Mouse (Mus musculus): ENCODE results near the gene Podnl1. TPM values are rescaled to one million over a fixed set of nuclear protein-coding genes. Genes with fewer than 3 reads are reported as not detected.

Podnl1 gene
- polyA plus RNA-seq (2012; rRNA removed): 0.10 and 0.31 TPM in 2 replicates

DNA sequence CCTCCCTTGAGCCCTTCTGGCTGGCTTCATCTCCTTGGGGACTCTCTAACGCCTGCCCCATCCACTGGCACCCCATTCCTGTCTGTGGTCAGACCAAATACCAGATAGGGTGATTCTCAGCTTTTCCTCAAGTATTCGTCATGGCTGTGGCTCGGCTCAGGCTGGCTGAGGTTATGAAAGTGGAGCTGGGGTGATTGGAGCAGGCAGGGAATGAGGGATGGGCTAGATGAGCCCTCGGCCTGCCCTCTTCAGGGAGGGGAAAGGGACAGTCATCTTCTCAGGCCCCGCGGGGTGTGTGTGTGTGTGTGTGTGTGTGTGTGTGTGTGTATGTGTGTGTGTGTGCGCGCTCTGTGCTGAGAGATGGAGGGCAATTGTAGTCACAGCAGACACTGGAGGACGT, at the start of gene Podnl1:
Gene Podnl1, plus strand, starts transcription at position 334 of the 400 bp plus-strand sequence.
- DNase-seq (ENCODE audit: low read depth): no peak
- TF ChIP-seq CTCF (IDR thresholded peaks at IDR 0.05; ENCODE audit: borderline replicate concordance, extremely low read depth, insufficient read depth, insufficient read length) (no peak), POLR2A (IDR thresholded peaks at IDR 0.05; ENCODE audit: borderline replicate concordance, extremely low read depth, insufficient read depth, insufficient read length, poor library complexity, severe bottlenecking) (no peak)

DNA sequence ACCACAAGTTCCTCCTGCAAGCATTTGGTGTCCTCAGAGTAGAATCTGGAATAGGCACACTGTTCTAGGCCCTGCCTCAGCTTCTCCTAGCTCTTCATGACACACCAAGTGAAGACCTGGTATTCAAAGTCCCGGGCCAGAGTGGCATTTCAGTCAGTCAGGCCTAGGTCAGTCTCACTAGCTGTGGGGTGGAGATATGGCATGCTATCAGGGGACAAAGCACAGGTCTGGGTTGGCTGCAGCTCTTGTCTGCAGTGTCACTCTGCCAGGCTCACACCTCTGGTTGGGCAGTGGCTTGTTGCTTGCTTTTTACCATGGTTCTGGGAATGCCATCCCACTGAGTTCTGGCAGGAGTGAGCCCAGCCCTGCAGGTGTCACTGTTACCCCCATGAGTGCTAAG, 49.4 kb upstream of the Podnl1 start:
- no peak for DNase-seq (ENCODE audit: low read depth)
- TF ChIP-seq POLR2A (IDR thresholded peaks at IDR 0.05; ENCODE audit: borderline replicate concordance, extremely low read depth, insufficient read depth, insufficient read length, poor library complexity, severe bottlenecking) (no peak), CTCF (IDR thresholded peaks at IDR 0.05; ENCODE audit: borderline replicate concordance, extremely low read depth, insufficient read depth, insufficient read length) (no peak)

DNA sequence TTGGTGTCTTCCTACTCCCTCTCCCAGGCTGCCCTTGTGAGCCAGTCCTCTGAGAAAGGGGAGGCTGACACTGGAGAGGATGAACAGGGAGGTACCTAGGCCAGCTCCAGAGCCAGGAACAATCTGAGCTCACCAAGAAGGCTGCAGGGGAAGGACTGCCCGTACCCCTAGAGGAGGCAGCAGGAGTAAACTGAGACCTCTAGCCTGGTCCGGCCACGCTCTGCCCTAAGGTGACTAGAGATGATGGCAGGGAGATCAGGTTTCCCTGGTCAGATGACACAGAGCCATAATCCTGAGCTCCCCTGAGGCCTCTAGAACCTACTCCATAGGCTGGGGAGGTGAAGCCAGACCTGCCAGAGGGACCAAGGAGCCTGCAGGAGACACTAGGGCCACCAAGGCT, 48.9 kb upstream of the Podnl1 start:
- TF ChIP-seq POLR2A (IDR thresholded peaks at IDR 0.05; ENCODE audit: borderline replicate concordance, extremely low read depth, insufficient read depth, insufficient read length, poor library complexity, severe bottlenecking): no peak
- no peak for TF ChIP-seq CTCF (IDR thresholded peaks at IDR 0.05; ENCODE audit: borderline replicate concordance, extremely low read depth, insufficient read depth, insufficient read length)
- no peak for DNase-seq (ENCODE audit: low read depth)

DNA sequence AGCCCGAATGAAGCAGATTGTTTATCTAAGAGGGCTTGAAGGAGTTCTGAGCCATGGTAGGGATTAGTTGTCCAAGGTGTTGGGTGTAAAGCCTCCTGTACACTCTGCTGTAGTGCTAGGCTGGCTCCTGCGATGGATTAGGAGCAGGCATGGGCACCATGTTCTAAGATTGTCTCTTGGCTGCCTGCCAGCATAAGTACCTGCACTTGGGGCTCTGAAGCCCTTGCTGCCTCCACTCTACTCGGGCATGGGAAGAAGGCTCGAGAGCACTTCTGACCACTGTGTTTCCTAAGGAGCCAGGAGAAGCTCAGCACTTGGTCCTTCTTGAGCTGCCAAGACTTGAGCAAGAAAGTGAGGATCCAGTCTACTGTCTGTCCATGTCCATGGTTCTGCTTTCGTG, 46.6 kb upstream of the Podnl1 start:
- DNase-seq (ENCODE audit: low read depth): no peak
- TF ChIP-seq POLR2A (IDR thresholded peaks at IDR 0.05; ENCODE audit: borderline replicate concordance, extremely low read depth, insufficient read depth, insufficient read length, poor library complexity, severe bottlenecking) (no peak), CTCF (IDR thresholded peaks at IDR 0.05; ENCODE audit: borderline replicate concordance, extremely low read depth, insufficient read depth, insufficient read length) (no peak)

DNA sequence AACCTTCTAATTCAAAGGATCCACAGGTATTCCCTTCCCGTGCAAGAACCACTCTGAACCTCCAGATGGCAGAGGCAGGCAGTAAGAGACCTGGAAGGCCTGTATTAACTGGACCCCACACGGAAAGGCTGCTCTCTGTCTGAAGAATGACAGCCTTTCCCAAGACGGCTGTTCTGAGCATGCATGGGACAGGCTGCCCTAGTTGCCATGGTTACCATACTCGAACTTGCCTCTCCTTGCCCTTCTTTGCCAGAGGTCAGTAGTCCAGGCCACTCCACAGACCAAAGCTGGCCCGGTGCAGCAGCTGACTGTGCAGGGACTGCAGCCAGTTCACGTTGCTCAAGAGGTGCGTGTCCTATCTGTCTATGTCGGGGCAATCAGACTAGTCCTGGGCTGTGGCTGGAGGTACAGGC, 42.0 kb upstream of the Podnl1 start:
- peak; percentile 46 for DNase-seq (ENCODE audit: low read depth)
- TF ChIP-seq POLR2A (IDR thresholded peaks at IDR 0.05; ENCODE audit: borderline replicate concordance, extremely low read depth, insufficient read depth, insufficient read length, poor library complexity, severe bottlenecking): no peak
- TF ChIP-seq CTCF (IDR thresholded peaks at IDR 0.05; ENCODE audit: borderline replicate concordance, extremely low read depth, insufficient read depth, insufficient read length): peak; percentile 31; the same call in 1 of the 2 replicates

DNA sequence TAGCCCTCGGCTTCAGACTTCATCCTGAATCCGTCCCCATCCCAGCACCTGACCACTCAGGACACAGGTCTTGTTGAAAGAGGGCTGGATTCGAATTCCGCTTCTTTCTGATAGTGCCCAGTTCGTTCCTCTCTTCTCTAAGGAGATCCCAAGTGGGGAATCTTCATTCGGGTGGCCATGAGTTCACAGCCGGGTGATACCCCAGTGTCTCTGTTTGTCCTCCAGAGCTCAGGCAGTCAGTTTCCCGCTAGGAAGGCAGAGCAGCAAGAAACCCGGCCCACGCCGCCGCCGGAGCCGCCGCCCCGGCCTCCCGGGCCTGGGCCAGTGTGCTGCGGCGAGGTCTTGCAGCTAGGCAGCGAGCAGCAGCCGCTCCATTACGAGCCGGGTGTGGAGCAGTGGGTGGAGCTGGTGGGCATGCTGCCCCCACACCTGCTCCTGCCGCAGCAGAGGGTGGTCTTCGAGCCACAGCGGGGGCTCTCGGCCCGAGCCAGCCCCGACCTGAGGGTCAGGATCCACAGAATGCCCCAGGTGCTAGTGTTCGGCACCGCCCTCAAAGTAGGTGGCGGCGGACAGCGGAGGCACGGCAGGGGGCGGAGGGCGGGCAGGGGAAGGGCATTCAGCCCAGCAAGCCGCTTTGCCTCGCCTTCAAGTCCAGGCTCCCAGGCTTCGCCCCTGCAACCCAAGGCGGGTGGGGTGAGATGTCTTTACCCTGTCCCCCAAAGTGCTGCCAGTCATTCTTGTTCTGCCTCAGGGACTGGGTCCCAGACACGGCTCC, 41.3 kb upstream of the Podnl1 start:
- TF ChIP-seq POLR2A (IDR thresholded peaks at IDR 0.05; ENCODE audit: borderline replicate concordance, extremely low read depth, insufficient read depth, insufficient read length, poor library complexity, severe bottlenecking) (no peak), CTCF (IDR thresholded peaks at IDR 0.05; ENCODE audit: borderline replicate concordance, extremely low read depth, insufficient read depth, insufficient read length) (no peak)
- DNase-seq (ENCODE audit: low read depth): no peak

DNA sequence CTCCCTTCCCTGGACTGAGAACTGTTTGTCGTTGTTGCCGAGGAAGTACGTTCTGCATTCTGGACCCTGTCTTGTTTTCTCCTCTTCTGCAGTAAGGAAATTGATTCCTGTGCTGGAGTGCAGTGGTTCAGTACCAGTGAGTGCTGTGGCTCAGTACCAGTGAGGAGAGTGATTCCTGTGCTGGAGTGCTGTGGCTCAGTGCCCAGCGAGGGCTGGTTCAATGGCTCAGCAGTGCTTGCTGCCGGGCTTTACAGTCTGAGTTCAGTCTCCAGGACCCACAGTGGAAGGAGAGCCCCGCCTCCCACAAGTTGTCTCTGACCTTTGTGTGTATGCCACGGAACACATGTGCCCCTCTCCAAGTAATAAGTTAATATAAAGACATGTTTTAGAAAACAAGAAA, 38.6 kb upstream of the Podnl1 start:
- no peak for DNase-seq (ENCODE audit: low read depth)
- TF ChIP-seq POLR2A (IDR thresholded peaks at IDR 0.05; ENCODE audit: borderline replicate concordance, extremely low read depth, insufficient read depth, insufficient read length, poor library complexity, severe bottlenecking) (no peak), CTCF (IDR thresholded peaks at IDR 0.05; ENCODE audit: borderline replicate concordance, extremely low read depth, insufficient read depth, insufficient read length) (no peak)

DNA sequence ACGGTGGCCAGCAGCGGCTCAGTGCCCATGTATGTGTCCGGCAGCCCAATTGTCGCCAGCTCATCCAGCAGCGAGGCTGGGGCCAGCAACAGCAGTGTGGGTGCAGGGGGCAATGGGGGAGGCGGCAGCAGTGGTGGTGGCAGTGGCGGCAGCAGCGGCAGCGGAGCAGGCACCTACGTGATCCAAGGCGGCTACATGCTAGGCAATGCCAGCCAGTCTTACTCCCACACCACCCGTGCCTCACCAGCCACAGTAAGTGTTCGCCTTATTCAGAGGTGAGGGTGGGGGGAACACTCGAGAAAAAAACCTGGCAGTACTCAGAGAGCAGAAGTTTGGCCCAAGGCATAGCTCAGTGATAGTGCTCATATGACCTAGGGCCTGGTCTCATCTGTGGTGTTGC, 38.0 kb upstream of the Podnl1 start:
- DNase-seq (ENCODE audit: low read depth): no peak
- TF ChIP-seq CTCF (IDR thresholded peaks at IDR 0.05; ENCODE audit: borderline replicate concordance, extremely low read depth, insufficient read depth, insufficient read length) (no peak), POLR2A (IDR thresholded peaks at IDR 0.05; ENCODE audit: borderline replicate concordance, extremely low read depth, insufficient read depth, insufficient read length, poor library complexity, severe bottlenecking) (no peak)

DNA sequence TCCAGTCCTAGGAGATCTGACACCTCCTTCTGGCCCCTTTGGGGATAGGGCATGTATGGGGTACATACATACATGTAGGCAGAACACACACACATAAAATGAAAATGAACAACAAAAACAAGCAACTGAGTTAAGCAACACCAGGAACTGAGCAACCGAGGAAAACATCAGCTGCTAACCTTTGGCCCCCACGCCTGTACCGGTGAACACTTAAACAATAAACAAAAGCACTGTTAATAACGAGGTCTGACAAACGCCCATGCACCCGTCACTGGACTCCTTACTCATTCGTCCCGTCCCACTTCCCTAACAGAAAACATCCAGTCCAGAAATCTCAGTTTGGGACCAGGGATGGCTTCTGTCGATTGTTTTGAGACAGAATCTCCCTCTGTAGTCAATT, 36.5 kb upstream of the Podnl1 start:
- no peak for DNase-seq (ENCODE audit: low read depth)

DNA sequence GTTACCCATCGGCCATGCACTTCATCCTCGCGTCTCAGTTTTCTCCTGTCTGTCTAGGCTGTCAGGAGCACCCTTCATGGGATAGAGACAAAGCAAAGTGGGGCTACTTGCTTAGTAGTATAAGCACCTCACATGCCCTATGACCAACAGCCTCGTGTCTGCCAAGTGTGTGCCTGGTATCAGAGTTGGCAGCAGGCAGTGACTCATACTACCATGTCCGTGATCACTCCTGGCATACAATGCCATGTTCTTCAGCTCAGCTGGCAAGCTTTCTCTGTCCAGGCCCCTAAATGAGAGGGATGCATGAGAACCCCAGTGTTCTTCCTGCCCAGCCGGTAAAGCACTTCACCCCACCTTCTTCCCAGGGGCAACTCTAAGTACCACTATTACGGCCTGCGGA, 35.2 kb upstream of the Podnl1 start:
- no peak for DNase-seq (ENCODE audit: low read depth)
- no peak for TF ChIP-seq POLR2A (IDR thresholded peaks at IDR 0.05; ENCODE audit: borderline replicate concordance, extremely low read depth, insufficient read depth, insufficient read length, poor library complexity, severe bottlenecking)
- TF ChIP-seq CTCF (IDR thresholded peaks at IDR 0.05; ENCODE audit: borderline replicate concordance, extremely low read depth, insufficient read depth, insufficient read length): no peak

More for the DNA sequence above, 36.5 kb upstream of the Podnl1 start:
- no peak for TF ChIP-seq POLR2A (IDR thresholded peaks at IDR 0.05; ENCODE audit: borderline replicate concordance, extremely low read depth, insufficient read depth, insufficient read length, poor library complexity, severe bottlenecking)
- no peak for TF ChIP-seq CTCF (IDR thresholded peaks at IDR 0.05; ENCODE audit: borderline replicate concordance, extremely low read depth, insufficient read depth, insufficient read length)

DNA sequence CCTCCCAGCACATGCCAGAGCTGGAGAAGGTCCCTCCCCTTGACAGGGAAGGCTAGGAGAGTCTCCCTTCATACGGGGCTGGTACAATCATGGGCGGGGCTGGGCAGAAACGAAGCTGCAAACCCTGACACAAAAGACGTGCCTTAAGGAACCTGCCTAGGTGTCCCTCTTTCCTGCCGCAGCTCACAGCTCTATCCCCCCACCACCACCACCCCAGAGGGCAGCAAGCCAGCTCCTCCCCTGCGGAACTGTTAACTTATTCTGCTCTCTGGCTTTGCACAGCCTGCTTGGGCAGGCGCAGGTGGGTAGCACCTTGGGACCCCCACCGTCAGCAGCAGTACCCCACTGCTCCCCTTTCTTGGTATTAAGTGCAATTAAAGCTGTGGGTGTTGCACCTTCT, 29.7 kb upstream of the Podnl1 start:
- no peak for DNase-seq (ENCODE audit: low read depth)
- TF ChIP-seq CTCF (IDR thresholded peaks at IDR 0.05; ENCODE audit: borderline replicate concordance, extremely low read depth, insufficient read depth, insufficient read length) (no peak), POLR2A (IDR thresholded peaks at IDR 0.05; ENCODE audit: borderline replicate concordance, extremely low read depth, insufficient read depth, insufficient read length, poor library complexity, severe bottlenecking) (no peak)

DNA sequence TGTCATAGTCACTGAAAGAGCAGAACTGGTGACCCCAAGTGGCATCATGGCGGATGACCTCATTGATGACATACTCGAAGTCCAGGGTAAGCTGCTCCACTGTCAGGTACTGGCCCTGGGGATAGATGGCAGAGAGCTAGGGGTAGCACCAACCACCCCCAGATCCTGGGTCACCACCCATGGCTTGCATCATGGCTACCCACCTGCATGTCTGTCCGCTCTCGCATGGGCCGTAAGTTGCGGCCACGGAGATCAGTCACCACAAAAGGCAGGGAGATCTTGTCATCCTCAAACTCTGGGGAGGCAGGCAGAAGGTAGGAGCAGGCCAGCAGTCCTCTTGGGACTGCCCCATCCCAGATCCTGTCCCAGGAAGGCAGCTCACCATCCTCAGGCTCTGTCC, 27.4 kb upstream of the Podnl1 start:
- DNase-seq (ENCODE audit: low read depth): no peak
- TF ChIP-seq POLR2A (IDR thresholded peaks at IDR 0.05; ENCODE audit: borderline replicate concordance, extremely low read depth, insufficient read depth, insufficient read length, poor library complexity, severe bottlenecking) (no peak), CTCF (IDR thresholded peaks at IDR 0.05; ENCODE audit: borderline replicate concordance, extremely low read depth, insufficient read depth, insufficient read length) (no peak)
